Mouse (Mus musculus) ES-Bruce4 (cell line): ENCODE measurements around the gene Abca9.

Source experiments
- CTCF ChIP-seq: IDR thresholded peaks from one replicate; pipeline ENCODE4 v1.8.1; 2011; ENCODE audit warnings: low read depth, low read length
- POLR2A ChIP-seq: IDR thresholded peaks from one replicate; pipeline ENCODE4 v1.8.1; 2011; ENCODE audit warnings: low read length; ENCODE audit not compliant: insufficient read depth

DNA sequence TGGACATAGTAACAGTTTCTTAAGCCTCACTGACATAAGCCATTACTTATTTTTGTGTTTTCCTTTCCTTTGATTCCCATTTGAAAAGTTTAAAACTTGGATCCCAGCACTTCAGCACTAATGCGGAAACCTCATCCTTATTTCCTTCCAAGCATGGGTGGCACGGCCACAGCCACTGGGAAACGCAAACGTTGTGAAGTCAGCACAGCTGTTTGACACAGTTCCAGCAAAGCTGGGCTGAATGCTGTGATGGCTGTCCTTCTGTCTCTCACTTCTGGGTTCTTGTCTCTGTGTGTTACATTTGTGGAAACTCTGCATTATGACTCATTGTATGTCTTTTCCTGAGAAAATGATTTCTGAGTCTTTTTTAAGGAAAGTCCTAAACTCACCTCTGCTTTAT is 107.0 kb downstream of the Abca9 start:
- TF ChIP-seq POLR2A (no peak), CTCF (no peak)
